Mouse (Mus musculus) hindbrain, embryonic 13.5 days (tissue): ENCODE results near the gene Dab2. TPM values are rescaled to one million over a fixed set of nuclear protein-coding genes. Genes with fewer than 3 reads are reported as not detected.

ENCODE experiments used
- ATAC-seq: fragments of 200-750 bp; cut with Nextera tagmentation; 2 replicates; pipeline ENCODE4 v1.8.0; 2017; ENCODE audit warnings: moderate TSS enrichment; ENCODE audit not compliant: low FRiP score
- H3K27ac ChIP-seq: fragments of 300-500 bp; sonication (generic); 2 replicates; pipeline ENCODE4 v1.5.1; 2015; ENCODE audit warnings: inconsistent platforms, mild to moderate bottlenecking, moderate library complexity
- H3K27me3 ChIP-seq: fragments of 300-500 bp; sonication (generic); 2 replicates; pipeline ENCODE4 v1.6.1; 2015; ENCODE audit warnings: mild to moderate bottlenecking, inconsistent platforms
- H3K36me3 ChIP-seq: fragments of 300-500 bp; sonication (generic); 2 replicates; pipeline ENCODE4 v1.6.1; 2015; ENCODE audit warnings: mild to moderate bottlenecking, inconsistent platforms
- H3K4me1 ChIP-seq: fragments of 300-500 bp; sonication (generic); replicated peaks from 2 replicates; pipeline ENCODE4 v1.6.1; 2015; ENCODE audit warnings: inconsistent platforms
- H3K4me2 ChIP-seq: fragments of 300-500 bp; sonication (generic); 2 replicates; pipeline ENCODE4 v1.6.1; 2015; ENCODE audit warnings: inconsistent platforms, mild to moderate bottlenecking, moderate library complexity
- H3K4me3 ChIP-seq: fragments of 300-500 bp; sonication (generic); 2 replicates; pipeline ENCODE4 v1.5.1; 2015; ENCODE audit warnings: mild to moderate bottlenecking, inconsistent platforms
- H3K9ac ChIP-seq: fragments of 300-500 bp; sonication (generic); 2 replicates; pipeline ENCODE4 v1.6.1; 2015; ENCODE audit warnings: mild to moderate bottlenecking, inconsistent platforms
- H3K9me3 ChIP-seq: fragments of 300-500 bp; sonication (generic); 2 replicates; pipeline ENCODE4 v1.6.1; 2016; ENCODE audit warnings: inconsistent platforms
- WGBS: fragments of 180-500 bp; shearing (Covaris S2); methylation state at CpG from one replicate; pipeline ENCODE4 v1.1.7; 2015; 5-methylcytosine and 5-hydroxymethylcytosine counted together
- polyA plus RNA-seq: library from polyadenylated mRNA; unstranded; fragments of >200 nt; fragmentation: Nextera tagmentation; extraction: Ambion mirVana; gene quantifications from 2 replicates; pipeline ENCODE4 v1.2.1, GENCODE M21; 2015

Gene Dab2
- polyA plus RNA-seq, 1 experiment from 2014 or later: 26.5 TPM

DNA sequence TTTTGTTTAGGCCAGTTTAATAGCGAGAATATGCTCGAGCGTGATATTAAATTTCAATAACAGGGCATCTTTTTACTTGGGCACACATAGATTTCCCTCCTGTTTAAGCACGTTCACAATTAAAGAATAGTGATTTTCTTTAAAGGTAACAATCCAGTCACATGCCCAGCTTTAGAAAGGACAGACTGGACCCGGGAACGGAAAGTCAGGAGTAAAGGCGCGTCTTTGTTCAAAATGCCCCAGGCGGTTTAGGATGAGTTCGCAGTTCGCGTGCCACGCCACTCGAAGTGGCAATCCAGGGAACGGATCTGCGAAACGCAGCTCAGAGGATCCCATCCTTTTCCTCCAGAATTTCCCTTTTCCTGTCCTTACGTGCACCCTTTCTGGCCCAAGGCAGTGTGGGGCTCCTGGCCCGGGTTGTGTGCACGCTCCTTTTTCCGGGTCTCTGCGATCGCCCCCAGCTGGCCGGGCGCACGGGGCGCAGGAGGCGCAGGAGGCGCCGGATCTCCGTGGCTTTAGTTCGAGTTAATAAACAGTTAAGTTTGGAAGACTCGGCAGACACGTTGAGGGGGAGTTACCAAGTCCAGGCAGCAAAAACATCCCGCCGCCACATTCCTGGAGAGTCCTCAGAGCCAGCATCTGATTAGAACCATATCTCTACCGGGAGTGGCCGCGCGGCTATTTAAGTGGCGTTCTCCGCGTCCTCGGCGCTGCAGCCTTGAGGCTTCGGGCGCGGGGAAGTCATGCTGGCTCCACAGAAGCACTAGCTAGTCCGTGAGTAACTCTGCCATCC, 86.8 kb downstream of the Dab2 start:
- Histone ChIP-seq H3K4me2 (peak overlapping the region; percentile 85), H3K27ac (no peak overlapping the region), H3K9me3 (no peaks in the 10 kb centered on the region), H3K9ac (peak overlapping the region; percentile 65), H3K4me3 (peak overlapping the region; percentile 53), H3K27me3 (peaks cover 5% of the 10 kb centered on the region), H3K36me3 (no peaks in the 10 kb centered on the region), H3K4me1 (peaks cover 5% of the 10 kb centered on the region)
- 3% methylated on average over 49 of the region's 49 CpGs for WGBS
- ATAC-seq: peak; percentile 96

GRCm38 (mm10) chr15:6386961-6387728, 87.6 kb downstream of the Dab2 start:
- ATAC-seq: peak; percentile 52; the same call in 1 of the 2 replicates

GRCm38 (mm10) chr15:6387729-6388070, 88.1 kb downstream of the Dab2 start:
- no peak overlapping the region for H3K9ac ChIP-seq
- ATAC-seq: no peak

More at GRCm38 (mm10) chr15:6386961-6387728, 87.6 kb downstream of the Dab2 start:
- peak overlapping the region; percentile 65; the same call in 1 of the 2 replicates for H3K9ac ChIP-seq
- WGBS: 14% methylated on average over 19 of the region's 19 CpGs
- peak overlapping the region; percentile 53 for H3K4me3 ChIP-seq
- peaks cover 5% of the 10 kb centered on the region for H3K4me1 ChIP-seq
- H3K36me3 ChIP-seq: no peaks in the 10 kb centered on the region
- H3K9me3 ChIP-seq: no peaks in the 10 kb centered on the region
- no peak overlapping the region for H3K27ac ChIP-seq
- peak overlapping the region; percentile 85 for H3K4me2 ChIP-seq
- H3K27me3 ChIP-seq: peaks cover 5% of the 10 kb centered on the region

DNA sequence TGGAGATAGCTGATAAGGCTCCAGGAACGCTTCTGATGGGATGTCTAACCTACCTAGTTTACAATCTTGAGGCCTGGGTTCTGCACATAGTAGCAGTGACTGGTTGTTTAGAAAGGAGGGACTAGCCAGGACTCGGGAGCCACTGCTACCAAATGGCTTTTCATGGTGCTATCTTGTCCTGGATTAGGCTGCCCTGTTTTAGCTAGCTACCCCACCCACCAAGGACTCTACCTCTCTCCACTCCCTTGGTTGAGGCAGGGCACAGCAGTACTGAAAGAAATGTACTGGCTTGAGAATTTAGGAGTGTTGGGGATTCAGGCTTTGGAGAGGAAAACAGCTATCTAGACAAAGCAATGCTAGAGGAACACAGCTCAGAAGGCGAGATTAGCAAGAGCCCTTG, 88.6 kb downstream of the Dab2 start:
- Histone ChIP-seq H3K4me2 (peak overlapping the region; percentile 85; the same call in 1 of the 2 replicates), H3K4me1 (peaks cover 5% of the 10 kb centered on the region), H3K9ac (no peak overlapping the region), H3K27me3 (peaks cover 5% of the 10 kb centered on the region), H3K4me3 (peak overlapping the region; percentile 53; the same call in 1 of the 2 replicates), H3K36me3 (no peaks in the 10 kb centered on the region), H3K9me3 (no peaks in the 10 kb centered on the region), H3K27ac (no peak overlapping the region)
- WGBS: 72% methylated on average over 3 of the region's 3 CpGs
- ATAC-seq: no peak

More at GRCm38 (mm10) chr15:6387729-6388070, 88.1 kb downstream of the Dab2 start:
- Histone ChIP-seq H3K27ac (no peak overlapping the region), H3K27me3 (peaks cover 5% of the 10 kb centered on the region), H3K4me3 (peak overlapping the region; percentile 53), H3K4me2 (peak overlapping the region; percentile 85), H3K4me1 (peaks cover 5% of the 10 kb centered on the region), H3K36me3 (no peaks in the 10 kb centered on the region), H3K9me3 (no peaks in the 10 kb centered on the region)
- WGBS: 31% methylated on average over 6 of the region's 6 CpGs

- H3K27me3 ChIP-seq: peaks cover 5% of the 10 kb centered on the region
- H3K4me2 ChIP-seq: peak overlapping the region; percentile 85; the same call in 1 of the 2 replicates
- H3K4me3 ChIP-seq: no peak overlapping the region
- H3K9me3 ChIP-seq: no peaks in the 10 kb centered on the region
- no peaks in the 10 kb centered on the region for H3K36me3 ChIP-seq
- ATAC-seq: no peak
- no peak overlapping the region for H3K27ac ChIP-seq
- H3K9ac ChIP-seq: no peak overlapping the region
- WGBS: 94% methylated on average over 7 of the region's 7 CpGs
- peaks cover 5% of the 10 kb centered on the region for H3K4me1 ChIP-seq
These were observed 89.0 kb downstream of the Dab2 start for GRCm38 (mm10) chr15:6388631-6389030.

- Histone ChIP-seq H3K36me3 (no peaks in the 10 kb centered on the region), H3K4me1 (peaks cover 5% of the 10 kb centered on the region), H3K27ac (no peak overlapping the region), H3K27me3 (peaks cover 5% of the 10 kb centered on the region), H3K9ac (no peak overlapping the region), H3K4me3 (no peak overlapping the region), H3K4me2 (no peak overlapping the region), H3K9me3 (no peaks in the 10 kb centered on the region)
- WGBS: 71% methylated on average over 4 of the region's 4 CpGs
- no peak for ATAC-seq
These were observed 90.5 kb downstream of the Dab2 start for GRCm38 (mm10) chr15:6390106-6390505.

DNA sequence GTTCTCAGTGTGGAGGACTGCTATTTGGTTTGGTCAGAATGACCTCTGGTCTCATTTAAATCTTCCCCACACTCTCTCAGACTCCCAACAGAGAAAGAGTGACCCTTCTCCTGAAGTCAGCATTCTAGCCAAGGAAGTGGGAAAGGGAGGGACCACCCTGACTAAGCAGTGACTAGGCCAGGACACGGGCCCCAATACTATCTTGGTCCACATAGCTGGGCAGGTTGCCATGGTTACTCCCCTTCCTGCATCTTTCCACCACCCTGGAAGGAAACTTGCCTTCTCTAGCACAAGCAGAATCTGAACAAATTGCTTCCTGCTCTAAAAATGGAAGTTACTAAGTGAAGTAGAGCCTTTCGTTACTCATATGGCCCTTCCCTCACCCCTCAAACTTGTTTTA, 91.1 kb downstream of the Dab2 start:
- Histone ChIP-seq H3K4me1 (peaks cover 5% of the 10 kb centered on the region), H3K27me3 (peaks cover 5% of the 10 kb centered on the region), H3K36me3 (no peaks in the 10 kb centered on the region), H3K9ac (no peak overlapping the region), H3K4me2 (no peak overlapping the region), H3K4me3 (no peak overlapping the region), H3K27ac (no peak overlapping the region), H3K9me3 (no peaks in the 10 kb centered on the region)
- ATAC-seq: no peak
- 40% methylated on average over 2 of the region's 2 CpGs for WGBS

GRCm38 (mm10) chr15:6391886-6392285, 92.3 kb downstream of the Dab2 start:
- H3K4me3 ChIP-seq: no peak overlapping the region
- H3K27me3 ChIP-seq: peaks cover 5% of the 10 kb centered on the region
- no peaks in the 10 kb centered on the region for H3K36me3 ChIP-seq
- peaks cover 5% of the 10 kb centered on the region for H3K4me1 ChIP-seq
- H3K4me2 ChIP-seq: no peak overlapping the region
- H3K9me3 ChIP-seq: no peaks in the 10 kb centered on the region
- H3K9ac ChIP-seq: no peak overlapping the region
- no peak overlapping the region for H3K27ac ChIP-seq
- ATAC-seq: no peak
- WGBS: 89% methylated on average over 3 of the region's 3 CpGs

DNA sequence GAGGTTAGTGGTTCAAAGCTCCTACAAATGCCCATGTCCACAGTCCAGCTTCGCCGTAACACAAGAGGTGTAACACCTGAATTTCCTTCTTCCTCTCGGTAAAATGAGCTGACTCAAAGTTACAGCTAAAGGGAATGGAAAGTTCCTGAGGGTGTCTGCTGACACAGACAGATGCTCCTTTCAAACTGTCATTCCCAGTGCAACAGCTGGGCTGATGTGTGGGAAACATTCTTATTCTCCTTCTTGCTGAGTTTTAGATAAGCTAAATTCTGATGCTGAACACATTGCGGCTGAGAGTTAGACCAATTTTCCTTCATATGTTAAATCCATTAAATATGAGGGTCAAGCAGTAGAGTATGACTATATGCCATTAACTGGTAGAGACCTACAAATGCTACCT, 94.0 kb downstream of the Dab2 start:
- no peak for ATAC-seq
- 93% methylated on average over 4 of the region's 4 CpGs for WGBS

DNA sequence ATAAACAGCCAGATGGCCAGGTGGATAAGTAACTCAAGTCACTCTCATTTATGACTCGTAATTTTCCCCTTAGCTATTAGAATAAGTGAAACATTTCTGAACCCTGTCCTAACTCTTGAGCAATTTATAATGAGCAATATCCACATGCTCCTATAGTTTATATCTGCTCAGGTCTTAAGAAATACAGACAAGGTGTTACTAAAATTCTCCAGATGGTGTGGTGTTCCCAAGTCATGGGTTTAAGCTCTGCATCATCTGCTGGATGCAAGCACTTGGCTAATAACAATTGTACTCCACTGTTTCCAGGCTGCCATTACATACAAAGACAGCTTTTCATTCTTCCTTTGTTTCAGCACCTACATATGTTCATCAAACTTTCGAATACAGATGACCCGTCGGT, 98.6 kb downstream of the Dab2 start:
- Histone ChIP-seq H3K9me3 (no peaks in the 10 kb centered on the region), H3K27me3 (no peaks in the 10 kb centered on the region), H3K4me2 (no peak overlapping the region), H3K4me3 (no peak overlapping the region), H3K36me3 (no peaks in the 10 kb centered on the region), H3K4me1 (no peaks in the 10 kb centered on the region), H3K27ac (no peak overlapping the region), H3K9ac (no peak overlapping the region)
- 87% methylated on average over 4 of the region's 4 CpGs for WGBS
- ATAC-seq: no peak

More for the DNA sequence above, 94.0 kb downstream of the Dab2 start:
- Histone ChIP-seq H3K9me3 (no peaks in the 10 kb centered on the region), H3K4me3 (no peak overlapping the region), H3K4me2 (no peak overlapping the region), H3K27ac (no peak overlapping the region), H3K4me1 (no peaks in the 10 kb centered on the region), H3K36me3 (no peaks in the 10 kb centered on the region), H3K27me3 (no peaks in the 10 kb centered on the region; the same call in 1 of the 2 replicates), H3K9ac (no peak overlapping the region)

- Histone ChIP-seq H3K4me3 (no peak overlapping the region), H3K27me3 (no peaks in the 10 kb centered on the region), H3K4me1 (no peaks in the 10 kb centered on the region), H3K9ac (no peak overlapping the region), H3K4me2 (no peak overlapping the region), H3K36me3 (no peaks in the 10 kb centered on the region), H3K9me3 (no peaks in the 10 kb centered on the region), H3K27ac (no peak overlapping the region)
- WGBS: 91% methylated on average over 6 of the region's 6 CpGs
- ATAC-seq: no peak
These were observed 99.3 kb downstream of the Dab2 start for GRCm38 (mm10) chr15:6398881-6399280.

- 86% methylated on average over 8 of the region's 8 CpGs for WGBS
- Histone ChIP-seq H3K27ac (no peak overlapping the region), H3K9me3 (no peaks in the 10 kb centered on the region), H3K27me3 (no peaks in the 10 kb centered on the region), H3K36me3 (no peaks in the 10 kb centered on the region), H3K4me2 (no peak overlapping the region), H3K4me3 (no peak overlapping the region), H3K9ac (no peak overlapping the region), H3K4me1 (no peaks in the 10 kb centered on the region)
- no peak for ATAC-seq
These were observed 100.5 kb downstream of the Dab2 start for GRCm38 (mm10) chr15:6400115-6400514.
